Mouse (Mus musculus) ES-E14 (cell line): Measurements from ENCODE around the gene Gm128.

Experiments used
- CHD2 ChIP-seq: IDR thresholded peaks from 2 replicates; pipeline ENCODE4 v1.6.1; 2014; ENCODE audit warnings: mild to moderate bottlenecking, low read depth, low read length, inconsistent platforms
- HCFC1 ChIP-seq: IDR thresholded peaks from 2 replicates; pipeline ENCODE4 v1.6.1; 2012; ENCODE audit warnings: low read length, inconsistent platforms, borderline replicate concordance; ENCODE audit not compliant: insufficient read depth
- MAFK ChIP-seq: IDR thresholded peaks from 2 replicates; pipeline ENCODE4 v1.6.1; 2014; ENCODE audit warnings: mild to moderate bottlenecking, low read depth, low read length, inconsistent platforms; ENCODE audit not compliant: insufficient read depth
- ZNF384 ChIP-seq: IDR thresholded peaks from 2 replicates; pipeline ENCODE4 v1.6.1; 2012; ENCODE audit warnings: low read depth, low read length, inconsistent platforms

- TF ChIP-seq HCFC1 (no peak), MAFK (no peak), ZNF384 (no peak), CHD2 (no peak)
Measured at GRCm38 (mm10) chr3:95275161-95275560, 33.8 kb upstream of the Gm128 start.
